Mouse (Mus musculus) Patski (cell line): ENCODE measurements around the gene Nyap2. TPM values are rescaled to one million over a fixed set of nuclear protein-coding genes. Genes with fewer than 3 reads are reported as not detected.
A peak's percentile ranks its signal among the peaks of the same experiment; 100 is the strongest.

Source experiments
- ATAC-seq: fragments of 100-300 bp; one replicate; pipeline ENCODE4 v1.8.0; 2021
- CTCF ChIA-PET: fragments of 350-600 bp; sonication (Branson Sonifier 250); formaldehyde crosslinking; loops from one replicate; lab custom pipeline; 2022; ENCODE audit warnings: inconsistent platforms; lab: Charles Lee
- POLR2A ChIA-PET: fragments of 350-600 bp; sonication (Branson Sonifier 250); formaldehyde crosslinking; loops from one replicate; lab custom pipeline; 2022; ENCODE audit warnings: antibody characterized with exemption, inconsistent platforms; lab: Charles Lee
- DNase-seq: peaks from one replicate; pipeline ENCODE4 v3.0.0-alpha.2; 2011; ENCODE audit warnings: low read depth, low spot score
- H3K27me3 ChIP-seq: fragments of 371-371 bp; one replicate; pipeline ENCODE4 v1.5.1; 2021
- CTCF ChIP-seq: fragments of 100-300 bp; IDR thresholded peaks from one replicate; pipeline ENCODE4 v1.5.1; 2021
- in situ Hi-C: fragments of 300-500 bp; cut with MboI; formaldehyde crosslinking; loops from 3 replicates; pipeline ENCODE4 v1.11.1; 2018; ENCODE audit warnings: low pct_unique_long_range_greater_than_20kb, mixed read lengths
- polyA plus RNA-seq: library from polyadenylated mRNA; unstranded; gene quantifications from one replicate; pipeline ENCODE4 v1.2.3, GENCODE M21; 2021

Nyap2 gene
- polyA plus RNA-seq, 1 experiment from 2014 or later: not detected

GRCm38 (mm10) chr1:81287088-81287487, 210.3 kb downstream of the Nyap2 start:
- DNase-seq: no peak
- ChIA-PET POLR2A (no interaction called here), CTCF (interaction anchor here (1.0 to 1.7 kb wide), 5 partner anchors 11 to 462 kb away, joined by 3 to 9 read pairs (median 4); no protein-coding TSS in a partner anchor)
- TF ChIP-seq CTCF: peak; percentile 66
- peaks cover 41% of the 10 kb centered on the region for H3K27me3 ChIP-seq
- in situ Hi-C loops: loop anchor here (25.0 kb wide), 1 partner anchor 1100 kb away; no protein-coding TSS in a partner anchor
- peak; percentile 82 for ATAC-seq

- ATAC-seq: no peak
- POLR2A ChIA-PET: no interaction called here
- H3K27me3 ChIP-seq: peaks cover 39% of the 10 kb centered on the region
- DNase-seq: no peak
- CTCF ChIA-PET: no interaction called here
- TF ChIP-seq CTCF: peak; percentile 60
- in situ Hi-C loops: no loop called here
These were observed 224.0 kb downstream of the Nyap2 start for GRCm38 (mm10) chr1:81300735-81301134.

GRCm38 (mm10) chr1:81301661-81302060, 224.9 kb downstream of the Nyap2 start:
- ChIA-PET POLR2A (no interaction called here), CTCF (interaction anchor here (0.7 to 2.4 kb wide), 6 partner anchors 8 to 1161 kb away, joined by 3 to 7 read pairs (median 4); no protein-coding TSS in a partner anchor)
- in situ Hi-C loops: no loop called here
- DNase-seq (no peak), ATAC-seq (peak; percentile 73)
- peak; percentile 66 for TF ChIP-seq CTCF
- H3K27me3 ChIP-seq: peaks cover 36% of the 10 kb centered on the region

GRCm38 (mm10) chr1:81303389-81303788, 226.6 kb downstream of the Nyap2 start:
- peaks cover 28% of the 10 kb centered on the region for H3K27me3 ChIP-seq
- no peak for ATAC-seq
- DNase-seq: no peak
- in situ Hi-C loops: no loop called here
- POLR2A ChIA-PET: no interaction called here
- peak; percentile 18 for TF ChIP-seq CTCF
- CTCF ChIA-PET: interaction anchor here (2.4 kb wide), 1 partner anchor 16 kb away, joined by 7 read pairs; no protein-coding TSS in a partner anchor

GRCm38 (mm10) chr1:81307407-81307806, 230.7 kb downstream of the Nyap2 start:
- POLR2A ChIA-PET: no interaction called here
- DNase-seq (no peak), ATAC-seq (no peak)
- in situ Hi-C loops: no loop called here
- peaks cover 5% of the 10 kb centered on the region for H3K27me3 ChIP-seq
- TF ChIP-seq CTCF: peak; percentile 51
- CTCF ChIA-PET: no interaction called here

- no peak for TF ChIP-seq CTCF
- in situ Hi-C loops: no loop called here
- DNase-seq: no peak
- no peak for ATAC-seq
- POLR2A ChIA-PET: no interaction called here
- no peaks in the 10 kb centered on the region for H3K27me3 ChIP-seq
- CTCF ChIA-PET: no interaction called here
These were observed 231.2 kb downstream of the Nyap2 start for GRCm38 (mm10) chr1:81307934-81308333.

- ATAC-seq: peak; percentile 71
- no peak for DNase-seq
These were observed 233.4 kb downstream of the Nyap2 start for GRCm38 (mm10) chr1:81310087-81310626.

GRCm38 (mm10) chr1:81316403-81316994, 239.7 kb downstream of the Nyap2 start:
- in situ Hi-C loops: loop anchor here (5.0 to 10.0 kb wide), 4 partner anchors 428 to 1328 kb away; partner anchors contain the start of gene Irs1
- POLR2A ChIA-PET: no interaction called here
- CTCF ChIA-PET: interaction anchor here (1.3 to 1.5 kb wide), 5 partner anchors 168 to 1117 kb away, joined by 3 to 6 read pairs (median 5); no protein-coding TSS in a partner anchor
- peak; percentile 87 for TF ChIP-seq CTCF
- DNase-seq: peak; percentile 25
- H3K27me3 ChIP-seq: no peaks in the 10 kb centered on the region
- peak; percentile 26 for ATAC-seq

More at GRCm38 (mm10) chr1:81310087-81310626, 233.4 kb downstream of the Nyap2 start:
- TF ChIP-seq CTCF: peak; percentile 74
- POLR2A ChIA-PET: no interaction called here
- H3K27me3 ChIP-seq: no peaks in the 10 kb centered on the region
- CTCF ChIA-PET: no interaction called here
- in situ Hi-C loops: loop anchor here (10.0 kb wide), 2 partner anchors 435 to 1335 kb away; no protein-coding TSS in a partner anchor

GRCm38 (mm10) chr1:81316995-81317413, 240.3 kb downstream of the Nyap2 start:
- in situ Hi-C loops: loop anchor here (5.0 to 10.0 kb wide), 4 partner anchors 428 to 1328 kb away; partner anchors contain the start of gene Irs1
- POLR2A ChIA-PET: interaction anchor here (0.6 kb wide), 1 partner anchor 750 kb away, joined by 3 read pairs; no protein-coding TSS in a partner anchor
- ATAC-seq (no peak), DNase-seq (no peak)
- no peak for TF ChIP-seq CTCF
- CTCF ChIA-PET: interaction anchor here (1.2 to 1.5 kb wide), 6 partner anchors 167 to 1117 kb away, joined by 3 to 6 read pairs (median 4); no protein-coding TSS in a partner anchor
- H3K27me3 ChIP-seq: no peaks in the 10 kb centered on the region

GRCm38 (mm10) chr1:81387722-81388121, 311.0 kb downstream of the Nyap2 start:
- no peak for DNase-seq
- no peak for ATAC-seq
- POLR2A ChIA-PET: no interaction called here
- CTCF ChIA-PET: no interaction called here
- no peaks in the 10 kb centered on the region for H3K27me3 ChIP-seq
- in situ Hi-C loops: no loop called here
- TF ChIP-seq CTCF: no peak
